Mouse (Mus musculus) brain, embryonic 18.5 days (tissue): ENCODE measurements around the gene Cgrrf1.

Source experiments
- DNase-seq: peaks from one replicate; pipeline ENCODE4 v3.0.0-alpha.2; 2012; ENCODE audit warnings: low read depth, low spot score

Gene Cgrrf1

DNA sequence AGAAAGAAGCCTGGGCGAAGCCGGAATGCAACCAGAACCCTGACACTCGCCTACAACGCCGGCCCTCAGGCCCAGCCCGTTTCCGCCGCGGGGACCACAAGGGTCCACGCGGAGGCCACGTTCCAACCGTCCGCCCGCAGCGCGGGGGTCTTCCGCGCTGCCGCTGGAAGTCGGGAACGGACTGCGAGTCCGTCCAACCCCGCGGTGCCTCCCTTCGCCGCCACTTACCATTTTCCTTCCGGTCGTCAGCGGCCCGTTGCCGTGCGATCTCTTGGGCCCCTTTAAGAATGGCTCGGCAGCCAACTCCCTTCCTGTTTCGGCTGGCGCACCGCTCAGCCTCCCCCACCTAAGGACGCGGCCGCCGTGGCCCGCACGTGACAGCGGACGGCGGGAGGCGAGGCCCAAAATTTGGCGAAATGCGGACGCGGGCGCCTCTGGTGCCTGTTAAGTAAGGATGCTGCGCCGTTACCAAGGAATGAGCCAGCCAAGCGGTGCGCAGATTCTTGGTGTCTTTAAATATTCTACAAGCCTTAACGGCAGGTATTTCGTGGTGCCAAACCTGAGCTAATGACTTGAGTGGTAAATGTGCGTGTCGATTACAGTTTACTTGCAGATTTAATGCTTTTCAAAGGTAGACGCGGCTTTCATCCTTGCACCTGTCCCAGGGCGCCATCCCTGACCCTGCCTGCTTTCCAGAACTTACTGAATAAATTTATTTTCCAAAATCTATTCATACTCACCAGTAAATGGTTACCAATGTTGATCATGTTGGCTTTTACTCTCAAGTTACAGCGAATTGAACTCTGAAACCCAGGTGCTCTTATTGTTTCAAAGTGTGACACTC is 9.8 kb upstream of the Cgrrf1 start, which contains the start of gene Gmfb:
Gene Gmfb (minus strand): TSS at position 370 of the 844 bp plus-strand sequence.
- DNase-seq, result peak; percentile 87

DNA sequence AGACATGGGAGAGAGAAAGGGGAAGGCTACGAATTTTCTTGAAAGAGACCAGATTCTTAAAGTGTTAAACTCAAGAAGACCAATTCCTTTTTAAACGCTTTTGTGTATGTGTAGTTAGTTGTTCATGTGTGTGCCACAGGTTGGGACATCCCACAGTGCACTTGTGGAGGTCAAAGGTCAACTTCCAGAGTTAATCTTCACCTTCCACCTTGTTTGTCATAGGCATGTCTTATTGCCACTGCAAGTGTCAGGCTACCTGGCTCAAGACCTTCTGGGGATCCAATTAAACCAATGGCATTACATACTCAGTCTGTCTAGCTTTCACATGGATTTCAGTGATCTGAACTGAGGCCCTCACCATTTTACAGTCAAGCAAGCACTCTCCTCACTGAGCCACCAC is 7.9 kb upstream of the Cgrrf1 start:
- DNase-seq, result no peak

DNA sequence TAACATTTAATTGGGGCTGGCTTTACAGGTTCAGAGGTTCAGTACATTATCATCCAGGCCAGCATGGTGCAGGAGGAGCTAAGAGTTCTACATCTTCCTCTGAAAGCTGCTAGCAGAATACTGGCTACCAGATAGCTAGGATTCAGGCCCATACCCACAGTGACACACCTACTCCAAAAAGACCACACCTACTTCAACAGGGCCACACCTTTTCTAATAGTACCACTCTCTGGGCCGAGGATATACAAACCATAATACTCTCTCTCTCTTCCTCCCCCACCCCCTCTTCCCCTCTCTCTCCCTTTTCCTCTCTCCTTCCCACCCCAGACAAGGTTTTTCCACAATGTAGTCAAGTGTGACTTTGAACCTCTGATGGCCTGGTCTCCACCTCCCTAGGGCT is 4.5 kb upstream of the Cgrrf1 start:
- DNase-seq, result no peak

DNA sequence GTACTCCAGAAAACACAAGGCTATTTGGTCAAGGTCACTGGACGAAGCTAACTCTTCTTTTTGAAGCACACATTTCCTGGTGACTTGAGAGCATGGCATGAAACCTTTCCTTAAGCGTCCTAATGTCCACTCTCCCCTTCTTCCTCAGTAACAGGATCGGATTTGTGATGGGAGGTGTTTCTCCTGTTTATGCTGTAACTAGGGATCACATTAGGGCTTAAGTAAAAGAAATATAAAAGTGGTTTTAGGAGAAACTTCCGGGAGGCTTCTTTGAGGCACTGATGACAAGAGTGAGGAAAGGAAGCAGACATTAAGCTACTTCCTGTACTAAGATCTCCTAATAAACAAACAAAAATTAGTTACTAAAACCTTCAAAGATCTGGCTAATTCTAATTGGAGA is 630 bp upstream of the Cgrrf1 start:
- no peak for DNase-seq

DNA sequence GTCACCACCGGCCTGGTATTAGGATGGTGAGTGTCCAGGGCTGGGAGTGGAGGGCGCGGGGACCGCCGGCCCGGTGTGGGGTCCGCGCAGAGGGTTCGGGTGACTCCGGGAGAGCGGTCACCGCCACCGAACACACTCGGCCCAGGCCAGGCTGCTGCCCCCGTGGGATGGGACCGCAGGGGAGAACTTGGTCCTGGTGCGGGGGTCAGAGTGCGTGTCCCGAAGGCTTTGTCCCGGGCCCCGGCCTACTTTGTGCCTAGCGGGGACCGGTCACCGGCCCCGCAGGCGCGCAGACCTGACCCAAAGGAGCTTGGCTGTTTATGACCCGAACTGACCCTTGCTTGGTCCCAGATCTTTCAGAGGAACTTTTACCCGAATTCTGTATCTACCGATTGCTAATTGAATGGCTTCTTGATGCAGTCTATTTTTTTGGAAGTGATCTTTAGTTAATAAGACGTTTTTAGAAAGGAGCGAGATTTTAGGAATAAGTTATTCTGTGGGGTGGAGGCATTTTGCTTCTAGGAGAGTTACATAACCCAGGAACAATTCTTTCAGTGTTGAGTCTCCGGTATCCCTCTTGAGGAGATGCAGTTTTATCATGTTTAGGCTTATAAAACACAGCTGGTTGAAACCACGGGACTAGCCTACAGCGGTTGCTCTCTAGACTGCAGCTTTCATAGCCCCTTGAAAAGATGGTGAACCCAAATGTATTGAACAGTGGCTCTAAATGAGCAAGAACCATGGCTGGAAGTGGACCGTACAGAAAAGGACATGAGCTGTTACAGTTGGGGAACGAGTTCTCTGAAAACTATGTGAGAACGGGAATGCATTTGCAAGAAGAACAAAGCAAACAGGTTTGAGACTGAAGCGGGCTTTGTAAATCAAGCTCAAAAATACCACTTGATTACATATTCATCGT is 688 bp downstream of the Cgrrf1 start:
- no peak for DNase-seq

DNA sequence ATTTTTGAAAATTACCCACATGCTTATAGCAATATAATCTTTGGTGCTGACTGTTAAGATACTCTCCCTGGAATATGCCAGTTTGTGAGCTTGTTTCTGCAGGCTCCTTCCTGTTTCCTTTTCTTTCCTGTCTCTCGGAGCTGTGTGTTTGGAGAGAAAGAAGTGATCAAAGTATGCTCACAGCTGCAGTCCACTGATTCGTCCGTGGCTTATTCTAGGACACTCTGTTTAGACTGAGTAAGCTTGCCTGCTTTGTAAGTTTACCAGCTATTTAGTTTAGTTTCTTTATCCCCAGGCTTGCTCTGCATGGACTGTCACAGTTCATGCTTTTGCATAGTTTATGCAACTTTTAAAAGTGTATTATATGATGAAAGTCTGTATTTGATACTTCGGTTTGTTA is 7.4 kb downstream of the Cgrrf1 start:
- no peak for DNase-seq

DNA sequence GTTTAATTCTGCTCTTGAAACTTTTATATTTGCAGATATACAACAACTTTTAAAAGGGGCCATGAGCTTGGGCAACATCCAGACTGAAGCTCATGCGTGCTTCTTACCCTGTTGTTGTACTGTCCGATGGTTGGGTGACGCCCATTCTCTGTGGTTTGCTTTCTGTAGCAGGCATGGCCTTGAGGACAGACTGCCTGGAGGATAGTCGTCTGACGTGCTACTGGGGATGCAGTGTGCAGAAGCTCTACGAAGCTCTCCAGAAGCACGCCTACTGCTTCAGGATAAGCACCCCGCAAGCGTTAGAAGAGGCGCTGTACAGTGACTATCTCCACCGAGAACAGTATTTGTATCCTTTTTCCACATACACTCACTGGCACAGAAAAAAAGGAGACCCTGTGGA is 13.8 kb downstream of the Cgrrf1 start:
- no peak for DNase-seq

DNA sequence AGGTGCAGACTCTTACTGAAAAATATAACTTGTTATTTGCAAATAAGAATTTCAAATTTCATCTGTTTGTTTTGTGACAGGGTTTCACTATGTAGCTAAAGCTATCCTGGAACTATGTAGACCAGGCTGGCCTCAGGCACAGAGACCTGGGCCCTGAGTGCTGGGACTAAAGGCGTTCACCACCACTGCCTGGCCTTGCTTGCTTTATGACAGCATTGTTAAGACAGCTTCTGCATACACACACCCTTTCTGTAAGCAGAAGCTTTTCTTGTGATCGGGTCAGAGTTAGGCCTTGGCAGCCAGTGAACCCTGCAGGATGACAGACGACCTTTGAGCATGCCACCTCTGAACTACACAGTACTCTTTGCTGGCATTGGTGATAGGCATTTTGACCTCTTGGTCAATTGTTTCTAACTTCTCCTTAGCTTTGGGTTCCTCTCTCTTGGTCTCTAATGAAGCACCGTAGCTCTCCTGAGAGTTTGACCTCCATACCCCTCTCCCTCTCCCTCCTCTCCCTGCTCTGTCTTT is 16.2 kb downstream of the Cgrrf1 start:
- no peak for DNase-seq

DNA sequence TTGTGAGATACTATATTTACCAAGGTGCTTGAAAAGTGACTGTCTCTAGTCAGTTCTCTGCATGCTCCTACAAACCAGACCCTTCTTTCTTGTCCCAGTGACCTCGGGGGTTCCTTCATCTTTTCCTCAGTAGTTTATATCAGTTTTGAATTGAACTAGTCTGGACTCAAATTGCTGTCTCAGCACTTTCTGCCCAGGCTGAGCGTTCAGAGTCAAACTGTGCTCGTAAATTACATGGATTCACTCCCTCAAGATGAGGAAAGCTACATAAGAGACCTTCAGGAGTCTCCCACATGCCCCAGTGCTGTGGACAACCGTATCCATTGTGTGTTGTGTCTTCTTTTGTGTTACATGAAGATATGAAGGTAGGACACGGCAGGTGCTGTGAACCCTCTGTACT is 16.8 kb downstream of the Cgrrf1 start:
- DNase-seq, result no peak

DNA sequence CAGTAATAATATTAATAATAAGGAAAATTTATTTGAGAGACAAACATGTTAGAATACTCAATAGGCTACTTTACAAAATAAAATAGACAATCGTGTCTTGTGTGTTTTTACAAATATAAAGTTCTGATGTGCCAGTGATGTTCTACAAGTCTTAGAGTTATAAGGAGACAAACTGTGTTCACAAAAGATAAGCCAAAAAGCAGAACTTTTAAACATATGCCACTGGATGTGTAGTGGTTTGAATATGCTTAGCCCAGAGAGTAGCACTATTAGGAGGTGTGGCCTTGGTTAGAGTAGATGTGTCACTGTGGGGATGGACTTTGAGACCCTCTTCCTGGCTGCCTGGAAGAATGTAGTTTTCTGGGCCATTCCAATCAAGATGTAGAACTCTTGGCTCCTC is 17.8 kb downstream of the Cgrrf1 start:
- DNase-seq, result no peak

DNA sequence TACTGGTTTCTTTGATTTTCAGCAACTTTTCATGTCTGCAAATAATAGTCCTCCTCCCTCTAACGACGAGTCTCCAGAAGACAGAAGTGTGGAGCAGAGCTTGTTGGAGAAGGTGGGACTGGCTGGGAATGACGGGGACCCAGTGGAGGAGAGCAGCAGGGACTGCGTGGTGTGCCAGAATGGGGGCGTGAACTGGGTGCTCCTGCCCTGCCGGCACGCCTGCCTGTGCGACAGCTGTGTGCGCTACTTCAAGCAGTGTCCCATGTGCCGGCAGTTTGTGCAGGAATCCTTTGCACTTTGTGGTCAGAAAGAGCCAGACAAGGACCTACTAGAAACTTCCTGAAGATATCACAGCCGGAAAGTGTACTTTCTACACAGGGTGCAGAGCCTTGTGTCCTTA is 21.8 kb downstream of the Cgrrf1 start:
- no peak for DNase-seq

DNA sequence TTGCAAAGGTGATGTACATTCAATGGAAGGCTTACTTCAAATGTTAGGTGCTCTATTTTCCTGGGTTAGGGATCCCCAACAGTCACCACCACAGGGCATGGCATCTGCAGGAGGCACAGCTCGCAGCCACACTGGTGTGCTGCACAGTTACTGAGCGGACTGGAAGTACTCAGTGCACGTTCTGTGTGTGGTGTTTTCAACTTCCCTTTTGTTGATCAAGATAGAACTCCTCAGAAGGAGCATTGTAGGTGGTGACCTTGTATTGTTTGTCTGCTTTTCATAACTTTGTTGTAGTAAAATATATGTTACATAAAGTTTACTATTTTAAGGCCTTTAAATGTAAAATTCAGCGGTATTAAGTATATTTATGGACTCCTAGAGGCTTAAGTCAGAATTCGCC is 31.0 kb downstream of the Cgrrf1 start:
- DNase-seq, result no peak

DNA sequence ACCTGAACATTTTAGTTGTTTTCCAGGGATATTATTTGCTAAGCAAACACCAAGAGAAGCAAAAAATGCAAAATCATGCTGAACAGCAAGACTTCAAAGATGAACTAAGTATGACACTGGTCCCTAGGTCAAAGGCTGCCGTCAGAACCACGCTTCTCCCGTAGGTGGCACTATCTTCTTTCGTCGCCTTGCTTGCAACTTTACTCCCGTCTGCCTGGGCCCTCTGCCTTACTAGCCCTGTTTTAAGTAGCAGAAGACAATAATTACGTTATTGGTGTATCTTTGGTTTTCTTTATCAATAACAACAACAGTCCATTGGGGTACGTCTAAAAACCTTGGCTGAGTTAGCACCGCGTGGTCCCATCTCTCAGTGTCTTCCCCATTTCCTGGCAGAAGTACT is 49.0 kb downstream of the Cgrrf1 start:
- DNase-seq, result no peak

DNA sequence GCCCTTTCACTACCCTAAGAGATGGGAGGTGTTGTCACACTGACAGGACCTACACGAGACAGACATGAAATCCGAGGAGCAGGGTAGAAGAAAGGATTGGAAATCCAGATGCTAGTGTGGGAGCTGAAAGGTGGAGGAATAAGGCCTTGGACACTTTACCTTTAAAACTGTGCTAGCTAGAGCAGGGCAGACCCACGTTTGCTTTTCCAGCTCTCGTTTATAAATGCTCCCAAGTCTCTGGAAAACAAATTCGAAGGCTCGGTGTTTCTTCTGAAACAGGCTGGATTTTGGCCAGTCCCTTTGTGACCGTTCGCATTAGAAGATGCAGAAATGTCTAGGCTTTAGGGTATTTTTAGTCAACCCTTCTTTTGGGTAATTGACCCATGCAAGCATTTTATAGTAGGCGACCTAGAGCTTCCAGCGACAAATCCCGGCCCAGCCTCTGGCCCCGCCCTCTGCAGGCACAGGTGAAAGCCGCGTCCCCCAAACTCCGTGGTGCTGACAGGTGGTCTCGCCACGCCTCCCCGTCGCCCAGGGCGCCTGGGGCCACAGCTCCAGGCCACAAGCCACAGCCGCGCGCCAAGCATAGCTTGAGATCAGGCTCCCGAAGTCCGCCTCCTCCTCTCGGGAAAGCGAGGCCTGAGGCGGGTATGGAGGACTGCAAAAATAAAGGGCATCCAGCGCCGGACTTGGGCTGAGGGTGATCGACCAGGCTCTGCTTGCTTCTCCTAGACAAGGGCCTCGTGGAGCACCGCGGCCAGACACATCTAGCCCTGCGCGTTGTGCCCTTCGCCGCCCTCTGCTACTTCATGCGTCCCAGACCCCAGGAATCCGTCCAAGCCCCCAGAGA is 49.9 kb downstream of the Cgrrf1 start:
- no peak for DNase-seq

DNA sequence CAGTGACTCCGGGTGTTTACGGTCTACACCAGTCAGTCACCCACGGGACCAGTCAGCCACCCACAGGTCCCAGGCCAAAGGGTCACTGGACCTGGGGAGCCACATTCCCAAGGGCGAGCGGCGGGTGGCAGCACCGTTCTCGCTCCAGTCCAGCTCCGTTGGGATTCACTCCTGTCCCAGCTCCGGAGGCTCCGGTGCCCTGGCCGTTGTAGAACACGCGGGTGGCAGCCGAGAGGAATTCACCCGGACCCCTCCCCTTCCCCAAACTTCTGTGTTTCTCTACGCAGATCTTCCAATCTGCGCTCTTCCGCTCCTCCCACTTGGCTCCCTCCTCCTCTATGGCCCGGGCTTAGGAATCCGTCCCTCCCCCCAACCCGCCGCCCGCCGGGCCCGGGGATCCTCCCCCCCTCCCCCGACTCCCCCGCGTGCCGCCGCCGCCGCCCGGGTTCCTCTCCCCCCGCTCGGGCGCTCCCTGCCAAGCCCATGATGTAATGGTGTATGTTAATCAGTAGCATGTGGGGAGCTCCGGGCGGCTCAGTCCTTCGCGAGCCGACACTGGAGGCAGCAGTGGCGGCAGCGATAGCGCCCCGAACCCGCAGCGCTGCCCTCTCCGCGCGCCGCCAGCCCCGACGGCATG is 50.6 kb downstream of the Cgrrf1 start, which contains the start of gene Samd4:
Gene Samd4 (plus strand): TSS at position 424 of the 637 bp plus-strand sequence.
- no peak for DNase-seq

DNA sequence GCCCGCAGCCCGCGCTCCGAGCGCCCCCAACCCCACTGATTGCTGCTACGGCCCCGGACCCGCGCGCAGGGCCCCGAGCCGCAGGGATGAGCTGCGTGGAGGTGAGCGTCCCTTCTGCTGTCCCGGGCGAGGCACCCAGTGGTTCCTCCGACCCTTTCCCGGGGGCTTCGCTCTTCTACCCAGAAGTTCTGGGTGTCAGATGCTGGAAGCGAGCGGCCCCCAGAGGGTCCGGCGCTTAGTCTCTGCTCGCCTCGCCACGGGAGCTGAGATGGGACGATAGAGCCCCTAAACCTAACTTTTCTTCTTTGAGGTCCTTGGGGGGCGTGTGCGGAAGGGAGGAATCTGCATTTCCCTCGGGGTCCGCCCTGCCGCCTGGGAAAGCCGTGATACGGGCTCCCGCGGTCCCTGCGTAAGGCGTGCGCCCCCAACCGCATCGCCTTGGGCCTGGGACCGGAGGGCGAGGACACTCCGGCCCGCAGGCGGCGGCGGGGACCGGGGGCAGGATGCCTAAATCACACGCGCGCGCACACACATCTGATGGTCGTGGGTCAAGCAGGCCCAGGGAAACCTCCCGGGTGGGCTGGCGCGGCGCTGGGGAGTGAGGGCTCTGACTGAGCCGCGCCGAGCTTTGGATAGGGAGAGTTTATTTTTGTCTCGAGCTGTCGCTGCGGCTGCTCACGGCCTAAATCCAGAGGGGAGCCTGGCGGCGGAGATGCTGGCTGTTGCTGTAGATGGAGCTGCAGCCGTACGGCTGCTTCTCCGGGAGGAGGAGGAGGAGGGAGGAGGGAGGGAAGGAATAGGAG is 51.3 kb downstream of the Cgrrf1 start:
- DNase-seq, result no peak

DNA sequence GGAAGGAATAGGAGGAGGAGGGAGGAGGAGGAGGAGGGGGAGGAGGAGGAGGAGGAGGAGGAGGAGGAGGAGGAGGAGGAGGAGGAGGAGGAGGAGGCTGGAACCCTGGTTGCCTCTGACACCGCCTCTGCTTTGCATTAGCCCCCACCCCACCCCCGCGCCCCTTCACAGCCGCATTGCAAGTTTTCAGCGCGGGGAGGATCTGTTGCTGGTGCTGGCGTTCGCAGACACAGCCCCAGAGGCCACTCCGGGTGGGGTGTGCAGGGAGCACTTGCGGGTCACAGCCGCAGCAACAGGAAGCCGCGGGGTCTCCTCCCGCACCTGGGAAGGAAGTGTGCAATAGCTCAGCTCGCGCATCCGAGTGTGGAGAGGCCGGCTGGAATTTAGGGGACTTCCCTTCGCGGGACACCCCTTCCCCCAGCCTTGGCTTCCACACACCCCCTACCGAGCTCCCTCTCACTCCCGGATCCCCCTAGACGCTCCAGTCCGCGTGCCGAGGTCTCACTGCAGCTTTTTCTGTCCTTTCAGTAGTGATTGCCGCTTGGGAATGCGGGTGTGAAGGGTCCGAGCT is 52.0 kb downstream of the Cgrrf1 start:
- no peak for DNase-seq

DNA sequence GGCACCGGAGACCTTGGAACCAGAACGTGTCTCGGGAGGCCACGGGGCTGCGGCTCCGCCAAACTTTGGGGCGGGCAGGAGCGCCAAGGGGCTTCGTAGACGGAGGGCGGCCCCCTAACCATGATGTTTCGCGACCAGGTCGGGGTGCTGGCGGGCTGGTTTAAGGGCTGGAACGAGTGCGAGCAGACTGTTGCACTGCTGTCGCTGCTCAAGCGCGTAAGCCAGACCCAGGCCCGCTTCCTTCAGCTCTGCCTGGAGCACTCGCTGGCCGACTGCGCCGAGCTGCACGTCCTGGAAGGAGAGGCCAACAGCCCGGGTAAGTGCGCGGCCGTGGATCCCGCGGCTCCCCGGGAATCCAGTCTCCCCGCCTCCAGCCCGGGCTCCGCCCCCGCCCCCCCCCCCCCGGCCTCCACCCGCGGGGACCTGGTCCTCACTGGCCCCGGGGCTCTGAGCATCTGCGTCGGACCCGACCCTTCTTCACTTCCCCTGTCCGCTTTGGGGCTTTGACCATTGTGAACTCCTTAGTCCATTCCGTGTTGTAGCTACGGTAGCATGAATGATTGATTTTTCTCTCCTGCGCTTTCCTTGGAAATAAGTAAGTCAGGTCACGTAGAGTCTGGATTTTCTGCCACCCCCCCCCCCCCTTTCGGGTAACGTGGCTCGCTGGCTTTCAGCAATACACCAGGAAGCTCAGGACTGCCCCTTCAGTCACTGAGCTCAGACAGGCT is 52.9 kb downstream of the Cgrrf1 start:
- no peak for DNase-seq

DNA sequence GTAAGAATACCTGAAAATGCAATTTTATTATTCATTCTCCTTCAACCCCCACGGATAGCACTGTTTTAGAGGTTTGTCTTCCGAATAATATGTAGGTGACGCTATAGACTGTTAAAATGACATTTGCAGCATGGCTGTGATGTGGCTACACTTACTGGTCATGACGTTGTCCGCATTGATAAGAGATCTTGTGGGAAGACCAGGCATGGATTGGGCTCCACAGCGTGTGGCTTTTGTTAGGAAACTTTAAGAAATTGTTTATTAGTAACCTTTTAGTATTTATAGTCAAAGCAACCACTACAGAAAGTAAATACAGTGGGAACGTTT is 53.5 kb downstream of the Cgrrf1 start:
- DNase-seq, result no peak
